1 mouse cellular context compared by ENCODE assay signal in genomic region chr17:84180715-84181501, GRCm38 (mm10).
TF ChIP-seq lines count a peak whose summit lies in the region.

No protein-coding gene starts in this region.

TF ChIP-seq in CH12.LX, 34 proteins besides CTCF, POLR2A, EP300 and RAD21 (continued from another document):
- TF ChIP-seq ZNF384 (IDR thresholded peaks at IDR 0.05; ENCODE audit: low read depth, low read length), result no peak
- TF ChIP-seq ZKSCAN1 (IDR thresholded peaks at IDR 0.05; ENCODE audit: borderline replicate concordance, low read depth, low read length), result no peak
- peak; percentile 70 for TF ChIP-seq BHLHE40 (IDR thresholded peaks at IDR 0.05; ENCODE audit: low read depth, low read length)
- 0 out of 2 replicates have a peak, but pooled peaks have one; percentile 18 for TF ChIP-seq NRF1 (IDR thresholded peaks at IDR 0.05; ENCODE audit: low read depth, low read length)
- no peak for TF ChIP-seq PAX5 (IDR thresholded peaks at IDR 0.05; ENCODE audit: low read length)
- no peak for TF ChIP-seq ZMIZ1 (IDR thresholded peaks at IDR 0.05; ENCODE audit: low read depth, low read length)
- no peak for TF ChIP-seq ZC3H11A (IDR thresholded peaks at IDR 0.05; ENCODE audit: low read depth, low read length)
- no peak for TF ChIP-seq USF2 (conservative IDR thresholded peaks at IDR 0.05; ENCODE audit: low read depth, low read length)
- no peak for TF ChIP-seq POLR2AphosphoS2 (IDR thresholded peaks at IDR 0.05; ENCODE audit: low read depth, low read length)
- TF ChIP-seq IRF4 (IDR thresholded peaks at IDR 0.05; ENCODE audit: low read depth, low read length), result peak; percentile 22
- no peak for TF ChIP-seq CHD1 (IDR thresholded peaks at IDR 0.05; ENCODE audit: low read depth, low read length)
- TF ChIP-seq RCOR1 (conservative IDR thresholded peaks at IDR 0.05; ENCODE audit: low read depth, low read length), result no peak
- no peak for TF ChIP-seq JUN (IDR thresholded peaks at IDR 0.05; ENCODE audit: insufficient read depth, low read depth, low read length)
- TF ChIP-seq MEF2A (IDR thresholded peaks at IDR 0.05; ENCODE audit: borderline replicate concordance, low read depth, low read length), result no peak; the same call in 1 of the 2 replicates
- TF ChIP-seq MAFK (IDR thresholded peaks at IDR 0.05; ENCODE audit: insufficient replicate concordance, low read length), result no peak
- no peak for TF ChIP-seq E2F4 (IDR thresholded peaks at IDR 0.05; ENCODE audit: insufficient replicate concordance, low read depth, low read length)
- TF ChIP-seq SMC3 (IDR thresholded peaks at IDR 0.05; ENCODE audit: low read depth, low read length), result no peak; the same call in 1 of the 2 replicates
- TF ChIP-seq USF1 (IDR thresholded peaks at IDR 0.05; ENCODE audit: low read depth, low read length), result no peak
- TF ChIP-seq GABPA (IDR thresholded peaks at IDR 0.05; ENCODE audit: insufficient replicate concordance, low read depth, low read length), result no peak
